Mouse (Mus musculus): ENCODE data around the gene Mill2.

Gene Mill2

DNA sequence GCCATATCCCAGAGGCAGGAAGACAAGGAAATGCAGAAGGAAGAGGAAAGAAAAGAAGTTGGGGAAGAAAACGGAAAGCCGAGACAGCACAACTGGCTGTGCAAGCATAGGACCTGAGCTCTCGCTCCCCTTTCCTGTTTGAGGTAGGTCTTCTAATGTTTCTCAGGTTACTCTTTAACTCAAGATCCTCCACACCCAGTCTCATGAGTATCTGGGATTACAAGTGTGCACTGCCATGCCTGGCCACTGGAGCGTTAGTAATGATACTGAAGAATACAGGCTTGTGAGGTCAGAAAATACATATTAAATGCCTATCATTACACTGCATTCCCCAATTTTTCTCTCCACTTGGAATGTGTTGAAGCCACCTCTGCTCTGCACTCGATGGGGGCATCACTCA is 35.6 kb downstream of the Mill2 start:
- DNase-seq (ENCODE audit: low spot score in 2 of 2), result no peak

DNA sequence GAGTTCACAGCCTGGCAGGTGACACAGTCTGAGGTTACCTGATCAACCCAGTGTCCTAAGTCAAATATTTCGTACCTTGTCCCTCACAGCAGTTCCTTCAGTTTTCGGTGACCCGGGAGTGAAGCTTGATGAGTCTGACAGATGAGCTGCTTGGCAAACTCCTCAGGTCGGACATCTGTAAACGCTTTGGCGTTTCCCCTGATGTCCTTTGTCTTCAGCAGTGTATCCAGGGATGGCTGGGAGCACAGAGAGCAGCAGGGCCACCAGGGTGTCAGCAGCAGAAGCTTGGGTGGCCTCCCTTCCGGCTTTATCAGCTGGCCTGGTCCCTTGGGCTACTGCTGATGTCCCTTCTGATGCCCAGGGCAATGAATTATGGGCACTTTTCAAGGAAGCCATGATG is 38.9 kb downstream of the Mill2 start:
- no peak for DNase-seq (ENCODE audit: low spot score in 2 of 2)

DNA sequence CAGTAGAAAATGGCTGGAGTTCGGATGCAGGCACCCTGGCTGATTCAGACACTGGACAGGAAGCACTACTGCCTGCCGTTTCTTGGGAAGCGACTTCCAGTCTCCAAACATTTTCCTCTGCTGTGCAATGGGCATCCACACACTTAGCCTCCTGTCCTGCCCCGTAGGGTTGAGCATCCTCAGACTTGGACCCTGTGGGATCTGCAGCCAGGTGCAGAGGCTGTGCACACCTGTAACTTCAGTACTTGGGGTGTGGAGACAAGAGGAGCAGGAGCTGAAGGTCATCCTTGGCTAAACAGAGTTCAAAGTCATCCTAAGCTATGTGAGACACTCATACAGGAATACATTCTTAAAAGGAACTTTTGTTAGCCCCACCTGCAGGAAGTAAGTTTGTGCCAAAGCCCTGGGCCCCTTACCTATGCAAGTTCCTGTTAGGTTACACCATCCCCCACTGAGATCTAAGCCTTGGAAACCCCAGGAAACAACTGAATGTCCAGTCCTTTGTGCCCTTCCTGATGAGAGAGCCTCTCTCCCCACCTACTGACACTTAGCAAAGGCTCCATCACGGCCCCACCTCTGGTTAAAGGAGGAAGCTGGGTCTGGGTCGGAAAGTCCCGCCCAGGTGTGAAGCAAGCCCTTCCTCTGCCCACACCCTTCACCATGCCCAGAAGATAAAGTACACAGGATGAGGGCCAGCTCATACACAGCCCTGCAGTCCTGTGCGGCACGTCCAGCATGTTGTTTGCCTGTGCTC is 44.4 kb downstream of the Mill2 start:
- DNase-seq (ENCODE audit: low spot score in 2 of 2), result peak; percentile 53 to 66

DNA sequence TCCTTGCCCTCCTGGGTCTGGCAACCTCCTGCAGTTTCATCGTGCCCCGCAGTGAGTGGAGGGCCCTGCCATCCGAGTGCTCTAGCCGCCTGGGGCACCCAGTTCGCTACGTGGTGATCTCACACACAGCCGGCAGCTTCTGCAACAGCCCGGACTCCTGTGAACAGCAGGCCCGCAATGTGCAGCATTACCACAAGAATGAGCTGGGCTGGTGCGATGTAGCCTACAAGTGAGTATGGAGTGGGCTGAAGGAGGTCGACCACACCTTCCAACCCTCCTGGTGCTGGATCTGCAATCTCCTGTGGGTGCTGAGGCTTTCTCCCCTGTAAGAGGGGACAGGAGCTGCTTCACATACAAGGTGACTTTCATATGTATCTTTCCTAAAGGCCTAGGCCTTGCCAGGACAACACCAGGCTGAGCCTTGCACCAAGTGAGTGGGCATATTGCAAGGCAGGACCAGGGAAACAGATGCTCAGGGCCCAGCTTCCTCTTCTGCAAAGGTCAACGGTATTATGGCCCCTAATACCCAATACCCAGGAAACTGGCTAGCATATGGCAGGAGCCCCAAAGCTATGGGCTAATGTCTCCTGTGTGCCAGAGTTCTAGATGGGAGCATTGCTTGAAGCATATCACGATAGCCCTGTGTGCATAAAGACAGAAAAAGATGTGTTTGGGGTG is 45.1 kb downstream of the Mill2 start:
- no peak for DNase-seq (ENCODE audit: low spot score in 2 of 2)

DNA sequence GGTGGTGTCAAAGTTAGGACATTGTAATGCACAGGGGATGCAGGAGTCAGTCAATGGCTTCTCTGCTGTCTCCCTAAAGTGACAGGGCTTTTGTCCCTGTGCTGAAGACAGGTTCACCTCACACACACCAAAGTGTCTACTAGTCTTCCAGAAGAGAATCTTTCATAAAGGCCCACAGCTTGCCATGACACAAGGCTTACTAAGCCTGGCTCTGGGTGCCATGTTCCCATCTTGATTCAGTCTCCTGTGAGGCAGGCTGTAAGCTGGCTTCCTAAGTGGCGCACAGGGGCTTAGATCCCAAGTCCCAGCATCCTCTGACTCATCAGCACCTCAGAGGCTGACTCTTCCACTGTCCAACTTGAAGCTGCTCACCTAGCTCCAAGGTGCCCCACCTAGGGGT is 47.2 kb downstream of the Mill2 start:
- DNase-seq (ENCODE audit: low spot score in 2 of 2), result no peak

DNA sequence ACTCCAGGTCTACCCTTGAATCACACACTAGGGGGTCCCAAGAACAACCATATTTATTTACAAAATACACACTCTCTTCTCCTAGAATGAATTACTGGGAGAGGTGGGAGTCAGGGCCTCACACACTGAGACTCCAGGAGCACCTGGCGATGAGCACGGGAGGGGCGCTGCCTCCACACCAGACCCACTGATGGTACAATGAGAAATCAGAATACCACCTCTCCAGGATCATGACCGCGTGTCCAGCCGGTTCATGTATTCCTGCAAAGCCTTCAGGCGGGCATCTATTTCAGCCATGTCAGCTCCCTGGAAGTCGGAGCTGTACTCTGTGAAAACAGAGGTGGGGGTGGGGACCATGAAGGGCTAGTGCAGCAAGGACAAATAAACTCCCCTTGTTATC is 51.1 kb downstream of the Mill2 start:
- no peak for DNase-seq (ENCODE audit: low spot score in 2 of 2)

GRCm38 (mm10) chr7:18891872-18892599 is 52.3 kb downstream of the Mill2 start:
- DNase-seq (ENCODE audit: low spot score in 2 of 2), result peak; percentile 65 to 76

- DNase-seq (ENCODE audit: low spot score in 2 of 2), result no peak
These were observed 53.2 kb downstream of the Mill2 start for GRCm38 (mm10) chr7:18893009-18893408.

- peak; percentile 14 to 31 for DNase-seq (ENCODE audit: low spot score in 2 of 2)
These were observed 54.1 kb downstream of the Mill2 start for GRCm38 (mm10) chr7:18893651-18894430.

DNA sequence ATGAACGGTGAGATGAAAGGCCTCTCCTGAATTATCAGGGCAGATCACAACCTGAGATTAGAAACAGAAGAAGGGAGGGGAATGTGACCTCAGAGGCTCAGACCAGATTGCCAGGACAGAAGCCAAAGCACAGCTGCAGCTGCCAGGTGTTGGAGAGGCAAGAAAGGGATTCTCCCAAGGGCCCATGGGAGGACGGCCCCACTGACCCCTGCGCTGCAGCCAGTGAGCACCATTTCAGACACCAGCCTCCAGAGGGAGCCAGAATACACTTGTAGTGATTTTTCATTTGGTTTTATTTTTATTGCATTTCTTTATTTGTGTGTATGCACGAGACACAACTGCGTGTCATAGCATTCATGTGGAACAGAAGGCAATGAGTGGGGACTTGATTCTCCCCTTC is 56.8 kb downstream of the Mill2 start:
- DNase-seq (ENCODE audit: low spot score in 2 of 2), result no peak

GRCm38 (mm10) chr7:18900513-18900912 is 60.7 kb downstream of the Mill2 start:
- no peak for DNase-seq (ENCODE audit: low spot score in 2 of 2)

- DNase-seq (ENCODE audit: low spot score in 2 of 2), result no peak
These were observed 62.7 kb downstream of the Mill2 start for GRCm38 (mm10) chr7:18902486-18902885.

DNA sequence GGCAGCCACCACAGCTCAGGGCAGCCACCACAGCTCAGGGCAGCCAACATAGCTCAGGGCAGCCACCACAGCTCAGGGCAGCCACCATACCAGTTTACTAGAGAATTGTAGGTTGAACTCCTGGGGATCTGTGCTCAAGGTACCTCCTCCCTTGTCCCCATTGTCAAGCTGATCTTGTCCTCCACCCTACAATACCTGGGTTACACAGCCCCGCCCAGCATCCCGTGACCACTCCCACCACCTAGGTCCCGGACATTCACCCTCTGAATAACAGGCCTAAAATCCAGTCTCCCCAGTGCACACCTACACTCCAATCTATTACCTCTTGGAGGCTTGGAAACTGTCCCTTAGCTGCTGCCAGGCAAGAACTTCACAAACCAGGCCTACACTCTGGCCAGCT is 65.2 kb downstream of the Mill2 start:
- DNase-seq (ENCODE audit: low spot score in 2 of 2), result no peak

DNA sequence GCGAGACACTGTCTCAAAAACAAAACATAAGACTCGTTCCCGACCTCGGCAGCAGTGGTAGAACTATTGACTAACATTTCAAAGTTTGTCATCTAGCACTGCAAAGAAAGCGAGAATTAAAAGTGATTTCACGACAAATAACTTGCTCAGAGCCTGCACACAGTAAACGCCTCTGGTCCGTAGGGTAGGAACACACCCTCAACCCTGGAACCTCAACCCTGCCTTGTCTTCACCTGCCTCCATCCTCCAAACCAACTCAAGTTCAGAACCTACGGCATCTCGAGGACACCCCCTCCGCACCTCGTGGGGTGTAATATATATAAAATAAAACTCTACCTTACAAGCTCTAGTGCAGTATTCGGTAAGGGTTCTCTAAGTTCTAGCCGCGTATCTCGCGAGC is 70.0 kb downstream of the Mill2 start:
- DNase-seq (ENCODE audit: low spot score in 2 of 2), result no peak

DNA sequence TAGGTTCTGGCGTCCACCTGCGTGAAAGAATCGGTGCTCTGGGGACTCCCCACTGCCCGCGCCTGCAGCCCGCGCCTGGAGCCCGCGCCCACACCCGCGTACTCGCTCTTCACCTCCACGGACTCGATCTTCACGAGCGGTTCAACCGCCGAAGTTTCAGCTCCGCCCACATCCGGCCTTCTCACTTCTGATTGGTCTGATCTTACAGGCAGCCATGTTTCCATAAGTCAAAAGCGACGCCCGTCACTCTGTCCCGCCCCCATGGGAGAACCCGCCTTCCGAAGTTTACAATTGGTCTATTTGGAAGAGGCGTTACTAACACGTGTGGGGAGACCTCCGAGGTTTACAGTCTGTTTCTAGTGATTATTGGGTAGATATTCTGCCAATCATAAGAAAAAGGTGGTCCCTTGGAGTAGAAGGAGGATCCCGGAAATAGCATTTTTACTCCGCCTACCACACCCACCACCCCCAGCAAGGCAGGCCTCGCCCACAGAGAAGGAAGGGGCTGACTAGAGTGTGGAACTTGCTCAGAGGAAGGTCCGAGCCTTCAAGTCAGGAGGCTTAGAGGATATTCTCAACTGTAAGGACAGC is 70.6 kb downstream of the Mill2 start, which contains the start of gene Ccdc61:
Gene Ccdc61, minus strand, starts transcription at position 175 of the 591 bp plus-strand sequence.
- peak; percentile 98 to 99 for DNase-seq (ENCODE audit: low spot score in 2 of 2)

Data from natural killer cell, adult 2 months (primary cell).